Mouse (Mus musculus): ENCODE data around the gene Lmo3. TPM values are rescaled to one million over a fixed set of nuclear protein-coding genes. Genes with fewer than 3 reads are reported as not detected.

Lmo3 gene
- total RNA-seq, 1 experiment = not detected

DNA sequence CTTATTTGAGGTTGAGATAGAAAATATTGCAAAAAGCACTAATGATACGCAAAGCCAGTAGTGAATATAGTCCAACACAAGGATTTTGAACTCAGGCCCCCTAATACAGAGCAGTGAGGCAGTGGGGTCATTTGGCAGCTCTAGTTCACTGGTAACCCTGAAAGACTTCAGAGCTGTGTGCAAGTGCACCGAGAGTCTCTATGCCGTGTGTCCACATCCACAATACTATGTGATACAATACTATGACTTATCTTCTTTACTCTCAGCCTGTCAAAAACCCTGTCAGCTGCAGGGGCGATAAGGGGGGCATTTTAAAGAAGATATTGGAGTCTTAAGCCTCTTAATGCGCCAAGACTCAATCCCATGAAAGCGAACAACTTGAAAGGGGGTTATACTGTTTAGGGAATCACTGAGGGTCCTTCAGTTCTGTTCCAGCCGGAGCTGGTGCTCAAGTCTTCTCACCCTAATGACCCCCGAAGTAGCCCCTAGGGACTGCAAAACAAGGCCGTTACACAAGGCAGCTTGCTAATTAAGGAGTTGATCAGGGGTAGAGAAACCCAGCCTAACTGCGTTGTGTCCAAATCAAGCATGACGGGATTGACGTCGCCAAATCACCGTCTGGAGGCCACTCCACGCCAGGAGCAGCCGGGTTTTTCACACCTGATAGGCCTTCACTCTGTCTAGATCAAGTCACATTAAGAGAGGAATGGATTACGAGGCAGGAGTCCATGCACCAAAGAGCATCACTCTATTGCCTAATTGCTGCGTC is 193.4 kb downstream of the Lmo3 start:
- in situ Hi-C loops (cut with MboI; ENCODE audit: low sequenced_read_pairs in 2 of 2, unreplicated experiment in 2 of 2) = no loop called here
- Histone ChIP-seq H3K36me3 (ENCODE audit: control insufficient read depth, insufficient read depth, low read length, poor library complexity, severe bottlenecking) (no peaks in the 10 kb centered on the region), H3K27ac (ENCODE audit: insufficient read depth, low read depth, low read length, poor library complexity, severe bottlenecking) (no peak overlapping the region), H3K9ac (ENCODE audit: insufficient read depth, low read depth, low read length, poor library complexity, severe bottlenecking) (no peak overlapping the region), H3K9me3 (ENCODE audit: control insufficient read depth, insufficient read depth, low read depth, low read length) (no peaks in the 10 kb centered on the region), H3K4me1 (ENCODE audit: control insufficient read depth in 2 of 2, insufficient read depth in 2 of 2, low read length in 2 of 2, poor library complexity in 1 of 2) (no peaks in the 10 kb centered on the region), H3K4me3 (ENCODE audit: insufficient read depth in 1 of 2, low read depth in 1 of 2, low read length in 2 of 2, poor library complexity in 1 of 2, severe bottlenecking in 1 of 2) (no peak overlapping the region)
- DNase-seq (ENCODE audit: low read depth, low spot score) = no peak
- no peak for TF ChIP-seq ZC3H11A (IDR thresholded peaks at IDR 0.05; ENCODE audit: borderline replicate concordance, low read depth, low read length)
- TF ChIP-seq MAFK (IDR thresholded peaks at IDR 0.05; ENCODE audit: insufficient read depth, low read depth, low read length) = no peak
- TF ChIP-seq HCFC1 (IDR thresholded peaks at IDR 0.05; ENCODE audit: borderline replicate concordance, insufficient read depth, low read length) = no peak
- no peak for TF ChIP-seq CHD2 (IDR thresholded peaks at IDR 0.05; ENCODE audit: low read depth, low read length)
- TF ChIP-seq ZNF384 (IDR thresholded peaks at IDR 0.05; ENCODE audit: low read depth, low read length) = no peak

DNA sequence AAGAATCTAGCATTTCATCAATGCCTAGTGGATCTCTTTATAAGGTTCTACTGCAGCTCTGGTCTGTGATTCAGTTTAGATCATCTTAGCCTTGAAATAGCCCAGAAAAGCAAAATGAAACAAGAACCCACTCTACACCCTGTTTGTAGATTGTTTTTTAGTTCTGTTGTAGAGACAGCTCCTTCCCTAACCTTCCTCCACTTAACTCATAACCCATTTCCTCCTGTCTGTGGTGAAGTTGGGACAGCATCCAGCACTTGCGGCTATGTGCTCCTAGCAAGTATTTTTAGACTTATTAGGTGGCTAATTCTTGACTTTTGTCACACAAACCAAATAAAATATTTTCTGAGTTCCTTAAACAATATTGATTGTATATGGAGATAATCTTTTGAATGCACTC is 198.6 kb downstream of the Lmo3 start:
- no peak for TF ChIP-seq ZNF384 (IDR thresholded peaks at IDR 0.05; ENCODE audit: low read depth, low read length)
- no peak for TF ChIP-seq HCFC1 (IDR thresholded peaks at IDR 0.05; ENCODE audit: borderline replicate concordance, insufficient read depth, low read length)
- no peak for TF ChIP-seq MAFK (IDR thresholded peaks at IDR 0.05; ENCODE audit: insufficient read depth, low read depth, low read length)
- TF ChIP-seq ZC3H11A (IDR thresholded peaks at IDR 0.05; ENCODE audit: borderline replicate concordance, low read depth, low read length) = no peak
- TF ChIP-seq CHD2 (IDR thresholded peaks at IDR 0.05; ENCODE audit: low read depth, low read length) = no peak
- in situ Hi-C loops (cut with MboI; ENCODE audit: low sequenced_read_pairs in 2 of 2, unreplicated experiment in 2 of 2) = no loop called here
- no peak overlapping the region for H3K4me3 ChIP-seq (ENCODE audit: insufficient read depth in 1 of 2, low read depth in 1 of 2, low read length in 2 of 2, poor library complexity in 1 of 2, severe bottlenecking in 1 of 2)
- H3K27ac ChIP-seq (ENCODE audit: insufficient read depth, low read depth, low read length, poor library complexity, severe bottlenecking) = no peak overlapping the region
- no peaks in the 10 kb centered on the region for H3K4me1 ChIP-seq (ENCODE audit: control insufficient read depth in 2 of 2, insufficient read depth in 2 of 2, low read length in 2 of 2, poor library complexity in 1 of 2)
- H3K9ac ChIP-seq (ENCODE audit: insufficient read depth, low read depth, low read length, poor library complexity, severe bottlenecking) = no peak overlapping the region
- DNase-seq (ENCODE audit: low read depth, low spot score) = no peak
- H3K9me3 ChIP-seq (ENCODE audit: control insufficient read depth, insufficient read depth, low read depth, low read length) = no peaks in the 10 kb centered on the region
- H3K36me3 ChIP-seq (ENCODE audit: control insufficient read depth, insufficient read depth, low read length, poor library complexity, severe bottlenecking) = no peaks in the 10 kb centered on the region

DNA sequence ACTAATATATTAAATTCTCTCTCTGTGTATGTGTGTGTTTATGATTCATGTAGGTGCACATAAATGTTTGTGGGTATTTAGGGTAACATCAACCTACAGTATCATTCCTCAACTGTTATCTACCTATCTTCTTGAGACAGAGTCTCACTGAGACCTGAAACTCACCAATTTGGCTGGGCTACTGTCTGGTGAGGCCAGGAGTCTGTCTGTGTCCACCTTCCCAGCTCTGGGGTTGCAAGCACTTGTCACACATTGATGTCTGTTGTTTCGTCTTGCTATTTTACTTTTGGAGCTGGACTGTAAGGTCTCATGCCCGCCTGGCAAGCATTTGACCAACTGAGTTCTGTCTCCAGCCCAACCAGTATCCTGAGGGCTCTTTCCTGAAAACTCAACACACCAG is 210.6 kb downstream of the Lmo3 start:
- Histone ChIP-seq H3K36me3 (ENCODE audit: control insufficient read depth, insufficient read depth, low read length, poor library complexity, severe bottlenecking) (no peaks in the 10 kb centered on the region), H3K27ac (ENCODE audit: insufficient read depth, low read depth, low read length, poor library complexity, severe bottlenecking) (no peak overlapping the region), H3K9me3 (ENCODE audit: control insufficient read depth, insufficient read depth, low read depth, low read length) (no peaks in the 10 kb centered on the region), H3K4me1 (ENCODE audit: control insufficient read depth in 2 of 2, insufficient read depth in 2 of 2, low read length in 2 of 2, poor library complexity in 1 of 2) (no peaks in the 10 kb centered on the region), H3K4me3 (ENCODE audit: insufficient read depth in 1 of 2, low read depth in 1 of 2, low read length in 2 of 2, poor library complexity in 1 of 2, severe bottlenecking in 1 of 2) (no peak overlapping the region), H3K9ac (ENCODE audit: insufficient read depth, low read depth, low read length, poor library complexity, severe bottlenecking) (no peak overlapping the region)
- TF ChIP-seq ZNF384 (IDR thresholded peaks at IDR 0.05; ENCODE audit: low read depth, low read length) = no peak
- TF ChIP-seq HCFC1 (IDR thresholded peaks at IDR 0.05; ENCODE audit: borderline replicate concordance, insufficient read depth, low read length) = no peak
- no peak for TF ChIP-seq MAFK (IDR thresholded peaks at IDR 0.05; ENCODE audit: insufficient read depth, low read depth, low read length)
- TF ChIP-seq ZC3H11A (IDR thresholded peaks at IDR 0.05; ENCODE audit: borderline replicate concordance, low read depth, low read length) = no peak
- TF ChIP-seq CHD2 (IDR thresholded peaks at IDR 0.05; ENCODE audit: low read depth, low read length) = no peak
- in situ Hi-C loops (cut with MboI; ENCODE audit: low sequenced_read_pairs in 2 of 2, unreplicated experiment in 2 of 2) = no loop called here
- no peak for DNase-seq (ENCODE audit: low read depth, low spot score)

DNA sequence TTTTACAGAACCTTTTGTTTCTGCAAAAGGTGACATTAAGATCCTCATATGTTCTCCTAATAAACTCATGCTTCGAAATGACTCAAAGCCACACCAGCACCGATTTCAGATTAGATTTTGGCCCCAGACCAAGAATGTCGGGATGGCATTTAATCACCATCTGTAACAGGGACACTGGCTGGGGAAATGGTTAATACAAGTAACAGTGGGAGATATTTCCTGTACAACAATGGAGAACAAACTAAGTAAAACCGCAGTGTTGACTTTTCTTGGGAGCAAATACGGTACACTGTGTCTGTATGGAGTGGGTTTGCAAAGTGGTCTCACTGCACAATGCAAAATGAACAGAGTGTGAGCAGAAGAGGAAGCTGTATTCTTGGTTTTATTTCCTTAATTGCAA is 217.7 kb downstream of the Lmo3 start:
- Histone ChIP-seq H3K36me3 (ENCODE audit: control insufficient read depth, insufficient read depth, low read length, poor library complexity, severe bottlenecking) (no peaks in the 10 kb centered on the region), H3K4me1 (ENCODE audit: control insufficient read depth in 2 of 2, insufficient read depth in 2 of 2, low read length in 2 of 2, poor library complexity in 1 of 2) (no peaks in the 10 kb centered on the region), H3K27ac (ENCODE audit: insufficient read depth, low read depth, low read length, poor library complexity, severe bottlenecking) (no peak overlapping the region), H3K9ac (ENCODE audit: insufficient read depth, low read depth, low read length, poor library complexity, severe bottlenecking) (no peak overlapping the region), H3K9me3 (ENCODE audit: control insufficient read depth, insufficient read depth, low read depth, low read length) (no peaks in the 10 kb centered on the region), H3K4me3 (ENCODE audit: insufficient read depth in 1 of 2, low read depth in 1 of 2, low read length in 2 of 2, poor library complexity in 1 of 2, severe bottlenecking in 1 of 2) (no peak overlapping the region)
- in situ Hi-C loops (cut with MboI; ENCODE audit: low sequenced_read_pairs in 2 of 2, unreplicated experiment in 2 of 2) = no loop called here
- DNase-seq (ENCODE audit: low read depth, low spot score) = no peak
- TF ChIP-seq HCFC1 (IDR thresholded peaks at IDR 0.05; ENCODE audit: borderline replicate concordance, insufficient read depth, low read length) (no peak), MAFK (IDR thresholded peaks at IDR 0.05; ENCODE audit: insufficient read depth, low read depth, low read length) (no peak), CHD2 (IDR thresholded peaks at IDR 0.05; ENCODE audit: low read depth, low read length) (no peak), ZC3H11A (IDR thresholded peaks at IDR 0.05; ENCODE audit: borderline replicate concordance, low read depth, low read length) (no peak), ZNF384 (IDR thresholded peaks at IDR 0.05; ENCODE audit: low read depth, low read length) (no peak)

Measured in ES-E14 (cell line).